7 mouse cellular contexts compared by ENCODE assay signal in genomic region chr3:158560891-158561255, GRCm38 (mm10). TPM values are rescaled to one million over a fixed set of nuclear protein-coding genes. Genes with fewer than 3 reads are reported as not detected.
DNase-seq lines count a peak whose midpoint lies in the region; ATAC-seq and TF ChIP-seq lines count a peak whose summit lies in the region.

No protein-coding gene starts in this region.

- TF ChIP-seq CTCF in lung, embryonic 14.5 days (IDR thresholded peaks at IDR 0.05; ENCODE audit: low read depth) = no peak

- no peaks in the 10 kb centered on the region for H3K9me3 ChIP-seq in lung, embryonic 14.5 days (ENCODE audit: low read depth, low read length)
- no peaks in the 10 kb centered on the region for H3K9me3 ChIP-seq in forebrain, embryonic 12.5 days
- H3K9me3 ChIP-seq in midbrain, embryonic 15.5 days = no peaks in the 10 kb centered on the region

- H3K27me3 ChIP-seq in lung, embryonic 14.5 days (ENCODE audit: insufficient read depth, low read length) = peaks cover 35% of the 10 kb centered on the region
- peaks cover 18% of the 10 kb centered on the region for H3K27me3 ChIP-seq in forebrain, embryonic 12.5 days
- no peaks in the 10 kb centered on the region for H3K27me3 ChIP-seq in midbrain, embryonic 15.5 days (replicated peaks)

- WGBS in lung, embryonic 14.5 days = under 1% methylated on average over 16 of the region's 16 CpGs
- under 1% methylated on average over 16 of the region's 16 CpGs for WGBS in forebrain, embryonic 12.5 days
- under 1% methylated on average over 16 of the region's 16 CpGs for WGBS in midbrain, embryonic 15.5 days

- peak overlapping the region; percentile 41 for H3K9ac ChIP-seq in lung, embryonic 14.5 days
- H3K9ac ChIP-seq in forebrain, embryonic 12.5 days = peak overlapping the region; percentile 84
- H3K9ac ChIP-seq in midbrain, embryonic 15.5 days = peak overlapping the region; percentile 95

- peak; percentile 14; the same call in 1 of the 2 replicates for ATAC-seq in lung, embryonic 14.5 days (ENCODE audit: insufficient read depth)
- peak; percentile 33 for ATAC-seq in forebrain, embryonic 12.5 days (ENCODE audit: low FRiP score)
- no peak; the same call in 1 of the 2 replicates for ATAC-seq in midbrain, embryonic 15.5 days (replicated peaks)
- ATAC-seq in CD4-positive, CD25-positive, alpha-beta regulatory T cell, adult 4 months = no peak

- H3K27ac ChIP-seq in lung, embryonic 14.5 days (ENCODE audit: low read depth) = no peak overlapping the region
- H3K27ac ChIP-seq in forebrain, embryonic 12.5 days = peak overlapping the region; percentile 85
- H3K27ac ChIP-seq in midbrain, embryonic 15.5 days = peak overlapping the region; percentile 97

- no peaks in the 10 kb centered on the region for H3K36me3 ChIP-seq in lung, embryonic 14.5 days (ENCODE audit: insufficient read depth)
- H3K36me3 ChIP-seq in forebrain, embryonic 12.5 days (replicated peaks) = no peaks in the 10 kb centered on the region
- no peaks in the 10 kb centered on the region for H3K36me3 ChIP-seq in midbrain, embryonic 15.5 days (replicated peaks)

- peak overlapping the region; percentile 90 for H3K4me2 ChIP-seq in lung, embryonic 14.5 days
- H3K4me2 ChIP-seq in forebrain, embryonic 12.5 days = peak overlapping the region; percentile 89
- peak overlapping the region; percentile 62 for H3K4me2 ChIP-seq in midbrain, embryonic 15.5 days

- H3K4me3 ChIP-seq in lung, embryonic 14.5 days (ENCODE audit: low read depth, low read length) = peak overlapping the region; percentile 50
- H3K4me3 ChIP-seq in forebrain, embryonic 12.5 days (replicated peaks) = peak overlapping the region; percentile 79
- peak overlapping the region; percentile 85 for H3K4me3 ChIP-seq in midbrain, embryonic 15.5 days

- no peaks in the 10 kb centered on the region for H3K4me1 ChIP-seq in lung, embryonic 14.5 days (ENCODE audit: insufficient read depth)
- H3K4me1 ChIP-seq in forebrain, embryonic 12.5 days = peaks cover 17% of the 10 kb centered on the region
- peaks cover 24% of the 10 kb centered on the region for H3K4me1 ChIP-seq in midbrain, embryonic 15.5 days

- peak; percentile 13 for DNase-seq in lung, embryonic 14.5 days
- DNase-seq in lung, postnatal 4 days = no peak
- DNase-seq in layer of hippocampus, adult 18-20 months (ENCODE audit: low spot score in 2 of 2) = peak; percentile 10 to 44
- no peak for DNase-seq in gastrocnemius, postnatal 10 days

RNA-seq across cellular contexts. Expression of gene Lrrc7, which starts 1.1 kb away (rescaled TPM):
- polyA plus RNA-seq in lung, embryonic 14.5 days (2014; fragmentation: Nextera tagmentation; extraction: Ambion mirVana) = 0.43 and 0.77 TPM in 2 replicates
- polyA plus RNA-seq in forebrain, embryonic 12.5 days (2016; fragmentation: Nextera tagmentation; extraction: Ambion mirVana) = 5.4 and 8.3 TPM in 2 replicates
- 100 to 1,000 TPM; 102 to 112 TPM for total RNA-seq in layer of hippocampus, adult 18-20 months (2021)
- 12.6 and 12.8 TPM in 2 replicates for polyA plus RNA-seq in midbrain, embryonic 15.5 days (2015; fragmentation: Nextera tagmentation; extraction: Ambion mirVana)
- polyA plus RNA-seq in CD4-positive, CD25-positive, alpha-beta regulatory T cell, adult 4 months (2017; shearing (Covaris generic)) = under 1 TPM in 1 of 2 experiments, not detected in 1; 0.28 TPM
- under 1 TPM; 0.18 to 0.19 TPM for total RNA-seq in gastrocnemius, postnatal 10 days (2021)

Comparison
In these comparisons a context has a peak if more than half of its experiments do, and no peak if none do; other contexts are left out.
1. DNase-seq: peak in lung, embryonic 14.5 days (single experiment) and layer of hippocampus, adult 18-20 months (2 of 2); none in lung, postnatal 4 days (0 of 2) and gastrocnemius, postnatal 10 days (single experiment).
2. ATAC-seq: peak in lung, embryonic 14.5 days (single experiment) and forebrain, embryonic 12.5 days (single experiment); none in midbrain, embryonic 15.5 days (single experiment) and CD4-positive, CD25-positive, alpha-beta regulatory T cell, adult 4 months (single experiment).
3. H3K9ac ChIP-seq: peak in every context shown above with its lines; median percentile 95 in midbrain, embryonic 15.5 days; 84 in forebrain, embryonic 12.5 days; 41 in lung, embryonic 14.5 days.
4. Peak in every context shown above with its lines, with median percentiles within 50 percentile points of each other: H3K4me2 ChIP-seq and H3K4me3 ChIP-seq.